Mouse (Mus musculus): ENCODE results near the gene Pax7. TPM values are rescaled to one million over a fixed set of nuclear protein-coding genes. Genes with fewer than 3 reads are reported as not detected.

Pax7 gene
- polyA plus RNA-seq, 1 experiment from 2014 or later, result 2.3 TPM

GRCm38 (mm10) chr4:139760736-139761135 is 72.6 kb downstream of the Pax7 start:
- WGBS, result 60% methylated on average over 11 of the region's 11 CpGs

GRCm38 (mm10) chr4:139758512-139759340 is 74.6 kb downstream of the Pax7 start:
- Histone ChIP-seq H3K9me3 (no peaks in the 10 kb centered on the region), H3K4me1 (peaks cover 65% of the 10 kb centered on the region), H3K27ac (peak overlapping the region; percentile 10; the same call in 1 of the 2 replicates), H3K4me2 (replicated peaks) (peak overlapping the region; percentile 17; the same call in 1 of the 2 replicates), H3K27me3 (replicated peaks) (peaks cover 10% of the 10 kb centered on the region), H3K36me3 (peaks cover 6% of the 10 kb centered on the region; the same call in 1 of the 2 replicates), H3K9ac (0 out of 2 replicates have a peak overlapping the region, but pooled peaks have one; percentile 13), H3K4me3 (no peak overlapping the region)
- WGBS, result 13% methylated on average over 17 of the region's 17 CpGs
- peak; percentile 54 for ATAC-seq (ENCODE audit: low FRiP score, low read depth)

More at GRCm38 (mm10) chr4:139760736-139761135, 72.6 kb downstream of the Pax7 start:
- no peak overlapping the region for H3K9ac ChIP-seq
- no peak overlapping the region for H3K4me3 ChIP-seq
- H3K27ac ChIP-seq, result no peak overlapping the region
- H3K9me3 ChIP-seq, result no peaks in the 10 kb centered on the region
- H3K4me2 ChIP-seq (replicated peaks), result no peak overlapping the region
- peaks cover 67% of the 10 kb centered on the region for H3K4me1 ChIP-seq
- H3K27me3 ChIP-seq (replicated peaks), result peaks cover 13% of the 10 kb centered on the region
- H3K36me3 ChIP-seq, result no peaks in the 10 kb centered on the region
- no peak for ATAC-seq (ENCODE audit: low FRiP score, low read depth)

- no peak overlapping the region for H3K9ac ChIP-seq
- WGBS, result 8% methylated on average over 12 of the region's 13 CpGs
- peaks cover 8% of the 10 kb centered on the region; the same call in 1 of the 2 replicates for H3K36me3 ChIP-seq
- H3K9me3 ChIP-seq, result no peaks in the 10 kb centered on the region
- no peak overlapping the region for H3K4me2 ChIP-seq (replicated peaks)
- peaks cover 8% of the 10 kb centered on the region for H3K27me3 ChIP-seq (replicated peaks)
- peaks cover 47% of the 10 kb centered on the region for H3K4me1 ChIP-seq
- H3K27ac ChIP-seq, result no peak overlapping the region
- ATAC-seq (ENCODE audit: low FRiP score, low read depth), result no peak
- H3K4me3 ChIP-seq, result no peak overlapping the region
Measured at GRCm38 (mm10) chr4:139756931-139757330, 76.4 kb downstream of the Pax7 start.

- Histone ChIP-seq H3K4me2 (replicated peaks) (no peak overlapping the region), H3K9ac (no peak overlapping the region), H3K4me3 (no peak overlapping the region), H3K27me3 (replicated peaks) (peaks cover 8% of the 10 kb centered on the region), H3K4me1 (peaks cover 27% of the 10 kb centered on the region), H3K36me3 (peaks cover 8% of the 10 kb centered on the region; the same call in 1 of the 2 replicates), H3K27ac (no peak overlapping the region), H3K9me3 (no peaks in the 10 kb centered on the region)
- ATAC-seq (ENCODE audit: low FRiP score, low read depth), result no peak
- WGBS, result 53% methylated on average over 11 of the region's 11 CpGs
Measured at GRCm38 (mm10) chr4:139754148-139754710, 79.1 kb downstream of the Pax7 start.

DNA sequence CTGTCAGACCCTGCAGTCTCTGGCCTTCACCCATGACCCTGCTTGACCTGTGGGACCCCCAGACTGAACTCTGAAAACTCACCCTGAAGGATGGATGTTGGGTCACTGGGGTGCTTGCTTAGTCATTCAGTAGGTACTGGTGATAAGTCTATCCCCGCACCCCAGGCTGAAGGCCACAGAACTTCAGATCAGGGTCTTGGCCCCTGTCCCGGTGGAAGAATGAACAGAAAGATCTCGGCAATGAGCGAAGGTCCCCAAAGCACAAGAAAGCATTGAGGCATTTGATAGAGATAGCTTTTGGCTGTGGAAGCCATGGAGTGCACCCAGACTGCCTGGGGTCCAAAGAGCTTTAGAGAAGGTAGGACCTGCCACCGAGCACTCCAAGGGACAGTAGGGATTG is 82.4 kb downstream of the Pax7 start:
- Histone ChIP-seq H3K4me1 (no peaks in the 10 kb centered on the region; the same call in 1 of the 2 replicates), H3K4me3 (no peak overlapping the region), H3K4me2 (replicated peaks) (no peak overlapping the region), H3K9me3 (no peaks in the 10 kb centered on the region), H3K27ac (no peak overlapping the region), H3K27me3 (replicated peaks) (no peaks in the 10 kb centered on the region), H3K9ac (no peak overlapping the region), H3K36me3 (peaks cover 20% of the 10 kb centered on the region)
- WGBS, result 86% methylated on average over 5 of the region's 5 CpGs
- no peak for ATAC-seq (ENCODE audit: low FRiP score, low read depth)

DNA sequence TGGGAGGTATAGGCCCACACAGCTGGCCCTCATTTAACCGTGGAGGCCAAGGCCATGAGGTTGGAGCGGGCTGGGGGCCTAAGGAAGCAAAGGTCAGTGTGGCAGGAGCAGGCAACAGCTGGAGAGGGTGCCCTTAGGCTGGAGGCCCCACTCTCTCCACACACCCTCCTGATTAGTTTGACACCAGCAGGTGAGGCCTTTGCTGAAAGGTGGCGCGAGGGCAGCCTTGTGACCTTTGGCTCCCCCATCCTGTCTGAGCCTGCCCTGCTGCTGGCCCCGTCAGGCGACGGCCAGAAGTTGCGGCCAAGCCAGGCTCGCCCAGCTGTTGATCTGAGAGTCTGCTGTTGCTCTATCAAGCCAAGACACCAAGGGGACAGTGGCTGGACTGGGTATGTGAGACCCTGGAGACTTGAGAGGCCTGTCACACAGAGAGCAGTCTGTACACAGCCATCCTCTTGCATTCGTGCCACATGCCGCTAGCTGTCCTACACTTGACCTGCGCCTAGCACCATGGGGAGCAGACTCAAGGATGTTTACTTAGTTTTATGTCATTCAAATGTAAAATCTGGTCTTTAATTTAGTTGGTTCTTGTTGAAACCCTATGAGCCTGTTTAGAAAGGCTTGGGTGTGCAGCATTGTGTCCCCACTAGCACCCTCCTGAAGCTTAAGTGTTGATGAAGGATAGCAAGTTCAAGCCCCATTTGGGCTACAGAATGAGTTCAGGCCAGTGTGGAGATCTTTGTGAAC is 86.0 kb downstream of the Pax7 start:
- 48% methylated on average over 12 of the region's 12 CpGs for WGBS
- no peak overlapping the region for H3K4me2 ChIP-seq (replicated peaks)
- no peak overlapping the region for H3K4me3 ChIP-seq
- H3K9ac ChIP-seq, result no peak overlapping the region
- H3K4me1 ChIP-seq, result no peaks in the 10 kb centered on the region; the same call in 1 of the 2 replicates
- no peak overlapping the region; the same call in 1 of the 2 replicates for H3K27ac ChIP-seq
- H3K9me3 ChIP-seq, result no peaks in the 10 kb centered on the region
- H3K36me3 ChIP-seq, result peaks cover 20% of the 10 kb centered on the region
- no peaks in the 10 kb centered on the region for H3K27me3 ChIP-seq (replicated peaks)
- no peak for ATAC-seq (ENCODE audit: low FRiP score, low read depth)

DNA sequence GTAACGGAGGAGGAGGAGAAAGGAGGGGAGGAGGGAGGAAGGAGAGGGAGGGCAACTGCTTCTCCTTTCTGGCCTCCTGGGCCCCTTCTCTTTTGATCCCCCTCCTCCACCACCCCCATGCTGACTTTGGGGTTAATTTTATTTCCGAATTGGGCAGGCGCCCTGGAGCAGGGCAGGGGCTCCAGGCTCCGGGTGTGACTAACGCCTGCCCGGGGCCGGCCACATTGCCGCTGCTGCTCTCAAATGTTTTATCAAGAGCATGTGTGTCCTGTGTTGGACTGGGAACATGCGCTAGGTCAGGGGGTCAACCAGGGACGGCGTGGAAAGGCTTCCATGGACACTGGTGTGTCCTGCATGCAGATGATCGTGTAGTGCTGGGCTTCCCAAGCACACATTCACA is 87.2 kb downstream of the Pax7 start:
- no peaks in the 10 kb centered on the region; the same call in 1 of the 2 replicates for H3K4me1 ChIP-seq
- peaks cover 25% of the 10 kb centered on the region for H3K36me3 ChIP-seq
- no peaks in the 10 kb centered on the region for H3K9me3 ChIP-seq
- WGBS, result 42% methylated on average over 12 of the region's 12 CpGs
- no peak overlapping the region for H3K27ac ChIP-seq
- H3K4me2 ChIP-seq (replicated peaks), result no peak overlapping the region
- no peaks in the 10 kb centered on the region for H3K27me3 ChIP-seq (replicated peaks)
- no peak overlapping the region for H3K9ac ChIP-seq
- no peak overlapping the region for H3K4me3 ChIP-seq
- ATAC-seq (ENCODE audit: low FRiP score, low read depth), result no peak

DNA sequence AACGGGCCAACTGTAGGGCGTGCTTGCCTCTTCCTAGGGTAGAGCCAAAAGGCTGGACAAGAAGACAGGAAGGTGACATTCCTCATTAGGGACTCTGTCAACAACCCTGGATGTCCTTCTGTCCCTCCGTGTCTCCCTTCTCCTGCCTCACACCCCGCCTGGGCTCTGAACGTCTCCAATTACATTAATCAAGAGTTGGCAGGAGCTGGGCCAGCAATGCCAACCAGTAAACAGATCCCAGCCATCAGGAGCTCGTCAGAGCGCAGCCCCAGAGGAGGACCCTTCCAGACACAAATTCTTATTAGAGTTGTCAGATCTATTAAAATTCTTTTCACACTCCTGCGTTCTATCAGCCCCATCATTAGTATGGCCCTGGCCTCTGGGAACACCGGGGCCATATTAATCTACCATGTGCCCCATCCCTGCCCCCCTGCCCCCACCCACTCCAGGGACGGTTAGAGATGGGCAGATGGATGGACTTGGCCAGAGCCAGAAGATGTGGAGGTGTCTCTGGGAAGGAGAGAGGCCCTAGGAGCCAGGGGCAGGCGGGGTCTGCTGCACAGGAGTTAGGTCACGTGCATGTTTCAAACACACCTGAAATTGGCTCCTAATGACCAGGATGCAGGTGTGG is 88.4 kb downstream of the Pax7 start:
- WGBS, result 63% methylated on average over 12 of the region's 12 CpGs
- Histone ChIP-seq H3K27ac (no peak overlapping the region), H3K4me3 (no peak overlapping the region), H3K9me3 (no peaks in the 10 kb centered on the region), H3K36me3 (peaks cover 34% of the 10 kb centered on the region), H3K27me3 (replicated peaks) (no peaks in the 10 kb centered on the region), H3K9ac (no peak overlapping the region), H3K4me1 (no peaks in the 10 kb centered on the region; the same call in 1 of the 2 replicates), H3K4me2 (replicated peaks) (no peak overlapping the region)
- ATAC-seq (ENCODE audit: low FRiP score, low read depth), result no peak

DNA sequence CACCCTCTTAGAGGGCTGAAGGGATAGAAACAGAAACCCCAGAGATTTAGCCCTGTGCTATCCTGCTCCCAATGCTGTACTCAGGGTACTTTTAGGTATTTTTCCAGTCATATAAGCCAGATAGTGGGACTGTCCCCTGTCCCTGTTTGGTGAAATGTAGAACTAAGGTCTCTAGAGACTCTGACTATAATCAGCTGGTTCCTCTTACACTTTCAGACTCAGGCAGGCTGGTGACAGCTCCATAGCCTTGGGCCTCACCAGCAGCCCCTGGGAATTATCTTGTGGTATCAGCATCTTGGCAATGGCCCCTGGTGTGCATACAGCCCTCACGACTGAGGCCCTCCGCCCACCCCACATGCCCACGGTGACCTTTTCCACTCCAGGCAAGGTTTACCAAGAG is 89.7 kb downstream of the Pax7 start:
- WGBS, result 75% methylated on average over 3 of the region's 3 CpGs
- Histone ChIP-seq H3K36me3 (peaks cover 38% of the 10 kb centered on the region), H3K4me3 (no peak overlapping the region), H3K9ac (no peak overlapping the region), H3K27me3 (replicated peaks) (no peaks in the 10 kb centered on the region), H3K27ac (no peak overlapping the region), H3K9me3 (no peaks in the 10 kb centered on the region), H3K4me2 (replicated peaks) (no peak overlapping the region), H3K4me1 (no peaks in the 10 kb centered on the region; the same call in 1 of the 2 replicates)
- ATAC-seq (ENCODE audit: low FRiP score, low read depth), result no peak

GRCm38 (mm10) chr4:139737035-139737434 is 96.3 kb downstream of the Pax7 start:
- 90% methylated on average over 9 of the region's 9 CpGs for WGBS

DNA sequence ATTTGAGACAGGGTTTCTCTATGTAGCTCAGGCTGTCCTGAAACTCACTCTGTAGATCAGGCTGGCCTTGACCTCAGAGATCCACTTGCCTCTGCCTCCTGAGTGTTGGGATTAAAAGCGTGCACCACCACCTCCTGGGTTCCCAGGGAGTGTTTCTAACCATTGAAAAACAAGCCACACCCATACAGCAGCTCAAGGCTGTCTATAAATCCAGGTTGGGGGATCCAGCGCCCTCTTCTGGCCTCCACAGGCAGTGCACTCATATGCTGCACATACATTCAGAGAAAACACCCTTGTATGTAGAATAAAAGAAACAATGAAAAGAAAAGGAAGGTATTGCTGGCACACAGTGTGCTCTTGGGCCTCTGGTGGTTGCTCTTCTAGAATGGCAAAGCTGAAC is 106.2 kb downstream of the Pax7 start:
- no peak overlapping the region for H3K4me2 ChIP-seq (replicated peaks)
- 59% methylated on average over 2 of the region's 2 CpGs for WGBS
- no peak for ATAC-seq (ENCODE audit: low FRiP score, low read depth)

More at GRCm38 (mm10) chr4:139737035-139737434, 96.3 kb downstream of the Pax7 start:
- Histone ChIP-seq H3K9ac (no peak overlapping the region), H3K27me3 (replicated peaks) (no peaks in the 10 kb centered on the region), H3K9me3 (no peaks in the 10 kb centered on the region), H3K27ac (no peak overlapping the region), H3K4me1 (no peaks in the 10 kb centered on the region), H3K4me3 (no peak overlapping the region), H3K4me2 (replicated peaks) (no peak overlapping the region), H3K36me3 (peaks cover 22% of the 10 kb centered on the region)
- no peak for ATAC-seq (ENCODE audit: low FRiP score, low read depth)

More for the DNA sequence above, 106.2 kb downstream of the Pax7 start:
- no peak overlapping the region for H3K4me3 ChIP-seq
- H3K9ac ChIP-seq, result no peak overlapping the region
- no peaks in the 10 kb centered on the region for H3K36me3 ChIP-seq
- peaks cover 9% of the 10 kb centered on the region; the same call in 1 of the 2 replicates for H3K4me1 ChIP-seq
- H3K9me3 ChIP-seq, result peaks cover 8% of the 10 kb centered on the region; the same call in 1 of the 2 replicates
- no peak overlapping the region for H3K27ac ChIP-seq
- no peaks in the 10 kb centered on the region for H3K27me3 ChIP-seq (replicated peaks)
